Mouse (Mus musculus): ENCODE data around the gene Gm7534. TPM values are rescaled to one million over a fixed set of nuclear protein-coding genes. Genes with fewer than 3 reads are reported as not detected.
A peak's percentile ranks its signal among the peaks of the same experiment; 100 is the strongest.

Gene Gm7534
- polyA plus RNA-seq, 1 experiment from 2014 or later = 0.22 TPM

GRCm38 (mm10) chr4:134203340-134203896, 614 bp upstream of the Gm7534 start:
- WGBS = 66% methylated on average over 17 of the region's 17 CpGs

GRCm38 (mm10) chr4:134199371-134199770, 3.4 kb downstream of the Gm7534 start:
- no peak for TF ChIP-seq CTCF (IDR thresholded peaks at IDR 0.05; ENCODE audit: low read depth)

More at GRCm38 (mm10) chr4:134203340-134203896, 614 bp upstream of the Gm7534 start:
- Histone ChIP-seq H3K27ac (no peak overlapping the region), H3K36me3 (ENCODE audit: insufficient read depth, low read length) (no peaks in the 10 kb centered on the region), H3K27me3 (ENCODE audit: insufficient read depth, low read length) (no peaks in the 10 kb centered on the region), H3K4me2 (ENCODE audit: low read length) (no peak overlapping the region), H3K9ac (ENCODE audit: low read depth, low read length) (no peak overlapping the region), H3K4me1 (replicated peaks; ENCODE audit: insufficient read depth, low read length) (no peaks in the 10 kb centered on the region), H3K9me3 (replicated peaks; ENCODE audit: low read length) (no peaks in the 10 kb centered on the region), H3K4me3 (replicated peaks; ENCODE audit: low read depth, low read length) (no peak overlapping the region)
- ATAC-seq (replicated peaks; ENCODE audit: low FRiP score, low read depth) (no peak), DNase-seq (ENCODE audit: low spot score) (no peak)
- no peak for TF ChIP-seq CTCF (IDR thresholded peaks at IDR 0.05; ENCODE audit: low read depth)

GRCm38 (mm10) chr4:134186268-134186667, 16.5 kb downstream of the Gm7534 start:
- Histone ChIP-seq H3K36me3 (ENCODE audit: insufficient read depth, low read length) (no peaks in the 10 kb centered on the region), H3K4me2 (ENCODE audit: low read length) (peak overlapping the region; percentile 65), H3K27ac (peak overlapping the region; percentile 79; the same call in 1 of the 2 replicates), H3K27me3 (ENCODE audit: insufficient read depth, low read length) (no peaks in the 10 kb centered on the region), H3K4me1 (replicated peaks; ENCODE audit: insufficient read depth, low read length) (no peaks in the 10 kb centered on the region), H3K9ac (ENCODE audit: low read depth, low read length) (peak overlapping the region; percentile 56), H3K4me3 (replicated peaks; ENCODE audit: low read depth, low read length) (peak overlapping the region; percentile 51), H3K9me3 (replicated peaks; ENCODE audit: low read length) (no peaks in the 10 kb centered on the region)
- no peak for TF ChIP-seq CTCF (IDR thresholded peaks at IDR 0.05; ENCODE audit: low read depth)
- DNase-seq (ENCODE audit: low spot score) (no peak), ATAC-seq (replicated peaks; ENCODE audit: low FRiP score, low read depth) (no peak)
- WGBS = under 1% methylated on average over 22 of the region's 22 CpGs

More at GRCm38 (mm10) chr4:134199371-134199770, 3.4 kb downstream of the Gm7534 start:
- WGBS = 80% methylated on average over 2 of the region's 2 CpGs
- no peaks in the 10 kb centered on the region for H3K4me1 ChIP-seq (replicated peaks; ENCODE audit: insufficient read depth, low read length)
- no peak for ATAC-seq (replicated peaks; ENCODE audit: low FRiP score, low read depth)
- H3K9ac ChIP-seq (ENCODE audit: low read depth, low read length) = no peak overlapping the region
- H3K36me3 ChIP-seq (ENCODE audit: insufficient read depth, low read length) = no peaks in the 10 kb centered on the region
- H3K4me3 ChIP-seq (replicated peaks; ENCODE audit: low read depth, low read length) = no peak overlapping the region
- H3K4me2 ChIP-seq (ENCODE audit: low read length) = no peak overlapping the region
- H3K27ac ChIP-seq = no peak overlapping the region
- H3K9me3 ChIP-seq (replicated peaks; ENCODE audit: low read length) = no peaks in the 10 kb centered on the region
- no peak for DNase-seq (ENCODE audit: low spot score)
- H3K27me3 ChIP-seq (ENCODE audit: insufficient read depth, low read length) = no peaks in the 10 kb centered on the region

GRCm38 (mm10) chr4:134185569-134185968, 17.2 kb downstream of the Gm7534 start:
- ATAC-seq (replicated peaks; ENCODE audit: low FRiP score, low read depth) = no peak
- H3K9ac ChIP-seq (ENCODE audit: low read depth, low read length) = no peak overlapping the region
- no peaks in the 10 kb centered on the region for H3K4me1 ChIP-seq (replicated peaks; ENCODE audit: insufficient read depth, low read length)
- H3K4me3 ChIP-seq (replicated peaks; ENCODE audit: low read depth, low read length) = 0 out of 2 replicates have a peak overlapping the region, but pooled peaks have one; percentile 51
- no peak for TF ChIP-seq CTCF (IDR thresholded peaks at IDR 0.05; ENCODE audit: low read depth)
- no peak for DNase-seq (ENCODE audit: low spot score)
- H3K27ac ChIP-seq = no peak overlapping the region
- WGBS = 62% methylated on average over 3 of the region's 3 CpGs
- H3K9me3 ChIP-seq (replicated peaks; ENCODE audit: low read length) = no peaks in the 10 kb centered on the region
- H3K36me3 ChIP-seq (ENCODE audit: insufficient read depth, low read length) = no peaks in the 10 kb centered on the region
- peak overlapping the region; percentile 65 for H3K4me2 ChIP-seq (ENCODE audit: low read length)
- no peaks in the 10 kb centered on the region for H3K27me3 ChIP-seq (ENCODE audit: insufficient read depth, low read length)

GRCm38 (mm10) chr4:134183711-134184110, 19.1 kb downstream of the Gm7534 start:
- no peak overlapping the region for H3K4me3 ChIP-seq (replicated peaks; ENCODE audit: low read depth, low read length)
- no peak for TF ChIP-seq CTCF (IDR thresholded peaks at IDR 0.05; ENCODE audit: low read depth)

GRCm38 (mm10) chr4:134181825-134182224, 21.0 kb downstream of the Gm7534 start:
- no peak for ATAC-seq (replicated peaks; ENCODE audit: low FRiP score, low read depth)
- no peak for DNase-seq (ENCODE audit: low spot score)
- TF ChIP-seq CTCF (IDR thresholded peaks at IDR 0.05; ENCODE audit: low read depth) = no peak
- no peak overlapping the region for H3K27ac ChIP-seq
- no peaks in the 10 kb centered on the region for H3K4me1 ChIP-seq (replicated peaks; ENCODE audit: insufficient read depth, low read length)
- no peaks in the 10 kb centered on the region for H3K27me3 ChIP-seq (ENCODE audit: insufficient read depth, low read length)
- H3K9ac ChIP-seq (ENCODE audit: low read depth, low read length) = no peak overlapping the region
- no peak overlapping the region for H3K4me3 ChIP-seq (replicated peaks; ENCODE audit: low read depth, low read length)
- no peaks in the 10 kb centered on the region for H3K36me3 ChIP-seq (ENCODE audit: insufficient read depth, low read length)
- no peak overlapping the region for H3K4me2 ChIP-seq (ENCODE audit: low read length)
- no peaks in the 10 kb centered on the region for H3K9me3 ChIP-seq (replicated peaks; ENCODE audit: low read length)

More at GRCm38 (mm10) chr4:134183711-134184110, 19.1 kb downstream of the Gm7534 start:
- Histone ChIP-seq H3K4me2 (ENCODE audit: low read length) (no peak overlapping the region), H3K4me1 (replicated peaks; ENCODE audit: insufficient read depth, low read length) (no peaks in the 10 kb centered on the region), H3K9me3 (replicated peaks; ENCODE audit: low read length) (no peaks in the 10 kb centered on the region), H3K27ac (no peak overlapping the region), H3K9ac (ENCODE audit: low read depth, low read length) (no peak overlapping the region), H3K36me3 (ENCODE audit: insufficient read depth, low read length) (no peaks in the 10 kb centered on the region), H3K27me3 (ENCODE audit: insufficient read depth, low read length) (no peaks in the 10 kb centered on the region)
- ATAC-seq (replicated peaks; ENCODE audit: low FRiP score, low read depth) (no peak), DNase-seq (ENCODE audit: low spot score) (no peak)
- WGBS = 81% methylated on average over 3 of the region's 3 CpGs

GRCm38 (mm10) chr4:134181112-134181511, 21.7 kb downstream of the Gm7534 start:
- no peaks in the 10 kb centered on the region for H3K27me3 ChIP-seq (ENCODE audit: insufficient read depth, low read length)
- H3K4me1 ChIP-seq (replicated peaks; ENCODE audit: insufficient read depth, low read length) = no peaks in the 10 kb centered on the region
- ATAC-seq (replicated peaks; ENCODE audit: low FRiP score, low read depth) = 0 out of 2 replicates have a peak, but pooled peaks have one; percentile 5
- no peak overlapping the region for H3K4me2 ChIP-seq (ENCODE audit: low read length)
- 95% methylated on average over 1 of the region's 1 CpGs for WGBS
- no peaks in the 10 kb centered on the region for H3K36me3 ChIP-seq (ENCODE audit: insufficient read depth, low read length)
- H3K9ac ChIP-seq (ENCODE audit: low read depth, low read length) = no peak overlapping the region
- DNase-seq (ENCODE audit: low spot score) = no peak
- no peaks in the 10 kb centered on the region for H3K9me3 ChIP-seq (replicated peaks; ENCODE audit: low read length)
- H3K27ac ChIP-seq = no peak overlapping the region
- TF ChIP-seq CTCF (IDR thresholded peaks at IDR 0.05; ENCODE audit: low read depth) = no peak
- no peak overlapping the region for H3K4me3 ChIP-seq (replicated peaks; ENCODE audit: low read depth, low read length)
